Mouse (Mus musculus) MEL (cell line): ENCODE data around the gene Prr5.
"Not testable (repeated sequence)": the region's sequence is repeated elsewhere in the genome, so short reads cannot be mapped to it uniquely, and the experiment has no call there.

ENCODE experiments used
- CTCF ChIP-seq, 3 experiments: IDR thresholded peaks in 2 of 3; conservative IDR thresholded peaks in 1 of 3; 2 replicates each; pipeline ENCODE4 v1.5.1; 2011 to 2012; ENCODE audit warnings: low read length in 3 of 3, low read depth in 2 of 3, mild to moderate bottlenecking in 2 of 3, improper control_type of control experiment in 1 of 3, inconsistent platforms in 1 of 3, mixed read lengths in 1 of 3, moderate library complexity in 1 of 3; ENCODE audit not compliant: control insufficient read depth in 1 of 3, insufficient read depth in 1 of 3, poor library complexity in 1 of 3, severe bottlenecking in 1 of 3
- EP300 ChIP-seq, 2 experiments: IDR thresholded peaks; 2 replicates each; pipeline ENCODE4 v1.6.1; 2011; ENCODE audit warnings: improper control_type of control experiment in 2 of 2, low read length in 2 of 2, low read depth in 1 of 2, mild to moderate bottlenecking in 1 of 2
- MXI1 ChIP-seq: IDR thresholded peaks from 2 replicates; pipeline ENCODE4 v1.6.1; 2011; ENCODE audit warnings: mild to moderate bottlenecking, low read depth, low read length, improper control_type of control experiment
- POLR2AphosphoS2 ChIP-seq: IDR thresholded peaks from 2 replicates; pipeline ENCODE4 v1.6.1; 2011; ENCODE audit warnings: low read length, improper control_type of control experiment
- RCOR1 ChIP-seq: IDR thresholded peaks from 2 replicates; pipeline ENCODE4 v1.6.1; 2012; ENCODE audit warnings: low read depth, mild to moderate bottlenecking, inconsistent platforms, low read length, improper control_type of control experiment
- USF1 ChIP-seq: IDR thresholded peaks from 2 replicates; pipeline ENCODE4 v1.6.1; 2014; ENCODE audit warnings: low read depth, mild to moderate bottlenecking, inconsistent platforms, low read length, improper control_type of control experiment, moderate library complexity

- not testable (repeated sequence) for TF ChIP-seq RCOR1; EP300 (IDR thresholded peaks at IDR 0.05; ENCODE audit: low read depth in 1 of 2, low read length in 2 of 2); USF1; POLR2AphosphoS2; CTCF (IDR thresholded peaks at IDR 0.05 in 2 of 3, conservative IDR thresholded peaks at IDR 0.05 in 1 of 3; ENCODE audit: control insufficient read depth in 1 of 3, insufficient read depth in 1 of 3, low read depth in 2 of 3, low read length in 3 of 3, poor library complexity in 1 of 3, severe bottlenecking in 1 of 3); MXI1
Observed at GRCm38 (mm10) chr15:84717570-84718270, 48.3 kb downstream of the Prr5 start.
